Mouse (Mus musculus): ENCODE results near the gene Csrp2.

DNA sequence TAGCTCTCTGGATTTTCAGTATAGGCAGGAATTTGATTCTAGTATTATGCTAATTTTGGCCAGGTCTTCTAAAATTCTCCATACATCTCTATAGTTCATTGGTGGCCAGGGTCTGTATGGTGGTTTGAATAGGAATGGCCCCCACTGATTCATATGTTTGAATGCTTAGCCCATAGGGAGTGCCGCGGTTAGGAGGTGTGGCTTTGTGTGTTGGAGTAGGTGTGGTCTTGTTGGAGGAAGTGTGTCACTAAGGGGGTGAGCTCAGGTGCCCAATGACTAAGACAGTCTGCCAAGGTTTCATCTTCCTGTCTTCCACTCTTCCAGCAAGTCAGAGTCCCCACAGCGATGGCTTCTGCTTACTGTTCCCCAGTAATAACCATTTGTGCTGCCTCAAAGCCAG, 15.7 kb upstream of the Csrp2 start:
- TF ChIP-seq CTCF (IDR thresholded peaks at IDR 0.05; ENCODE audit: control insufficient read depth, insufficient read depth, low read length): no peak
- no peak for TF ChIP-seq POLR2A (IDR thresholded peaks at IDR 0.05; ENCODE audit: borderline replicate concordance, control insufficient read depth, low read depth, low read length)
